Mouse (Mus musculus) kidney, embryonic 14.5 days (tissue): ENCODE measurements at regions not wholly inside any gene's neighbourhood (a gene's known extent, or its start where the extent isn't known, plus 50 kb on each side); places are given as distances from the start of the nearest gene placed in this dataset.

Experiments used
- ATAC-seq: fragments of 200-750 bp; cut with Nextera tagmentation; 2 replicates; pipeline ENCODE4 v1.8.0; 2017; ENCODE audit warnings: moderate number of reproducible peaks, mild to moderate bottlenecking, moderate TSS enrichment, moderate library complexity; ENCODE audit not compliant: low FRiP score, low TSS enrichment
- H3K27ac ChIP-seq: fragments of 300-500 bp; sonication (generic); 2 replicates; pipeline ENCODE4 v1.5.1; 2014; ENCODE audit warnings: low read depth, mild to moderate bottlenecking, low read length, moderate library complexity, mixed read lengths
- H3K27me3 ChIP-seq: fragments of 300-500 bp; sonication (generic); 2 replicates; pipeline ENCODE4 v1.6.1; 2014; ENCODE audit warnings: mild to moderate bottlenecking, low read length; ENCODE audit not compliant: control insufficient read depth, insufficient read depth
- H3K36me3 ChIP-seq: fragments of 300-500 bp; sonication (generic); 2 replicates; pipeline ENCODE4 v1.6.1; 2014; ENCODE audit warnings: low read length, mixed read lengths; ENCODE audit not compliant: control insufficient read depth, insufficient read depth
- H3K4me1 ChIP-seq: fragments of 300-500 bp; sonication (generic); 2 replicates; pipeline ENCODE4 v1.6.1; 2014; ENCODE audit warnings: low read length, mixed read lengths; ENCODE audit not compliant: control insufficient read depth, insufficient read depth
- H3K4me2 ChIP-seq: fragments of 300-500 bp; sonication (generic); replicated peaks from 2 replicates; pipeline ENCODE4 v1.6.1; 2014; ENCODE audit warnings: low read depth, mild to moderate bottlenecking, low read length
- H3K4me3 ChIP-seq: fragments of 300-500 bp; sonication (generic); 2 replicates; pipeline ENCODE4 v1.5.1; 2014; ENCODE audit warnings: mild to moderate bottlenecking, low read length
- H3K9ac ChIP-seq: fragments of 300-500 bp; sonication (generic); 2 replicates; pipeline ENCODE4 v1.6.1; 2014; ENCODE audit warnings: low read depth, mild to moderate bottlenecking, low read length, moderate library complexity
- H3K9me3 ChIP-seq: fragments of 300-500 bp; sonication (generic); 2 replicates; pipeline ENCODE4 v1.6.1; 2016; ENCODE audit warnings: low read length; ENCODE audit not compliant: control insufficient read depth
- WGBS: fragments of 180-500 bp; shearing (Covaris S2); extraction: QIAGEN DNeasy Blood & Tissue Kit; methylation state at CpG from one replicate; pipeline ENCODE4 v1.1.7; 2014; 5-methylcytosine and 5-hydroxymethylcytosine counted together

DNA sequence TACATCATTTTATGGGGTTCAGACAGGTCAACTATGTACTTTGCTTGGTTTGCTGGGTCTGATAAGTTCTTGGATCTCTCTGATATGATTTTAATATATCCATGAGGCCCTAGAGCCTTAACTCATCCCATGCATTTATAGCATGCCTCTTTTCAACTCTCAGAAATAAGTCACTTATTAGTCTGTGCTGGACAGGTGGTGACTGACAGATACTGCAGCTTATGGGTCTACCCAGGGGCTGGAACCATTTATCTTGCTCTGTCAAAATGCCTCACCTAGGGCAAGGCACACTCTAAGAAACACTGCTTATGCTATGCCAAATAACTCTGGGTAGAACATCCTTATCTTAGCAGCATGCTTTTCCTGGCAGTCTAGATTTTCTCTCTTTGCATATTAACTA lies 225.6 kb downstream of the Mbnl1 start:
- Histone ChIP-seq H3K4me1 (no peaks in the 10 kb centered on the region), H3K4me2 (no peak overlapping the region), H3K27me3 (no peaks in the 10 kb centered on the region), H3K27ac (no peak overlapping the region), H3K9ac (no peak overlapping the region), H3K36me3 (no peaks in the 10 kb centered on the region), H3K4me3 (no peak overlapping the region), H3K9me3 (no peaks in the 10 kb centered on the region)
- ATAC-seq = no peak

DNA sequence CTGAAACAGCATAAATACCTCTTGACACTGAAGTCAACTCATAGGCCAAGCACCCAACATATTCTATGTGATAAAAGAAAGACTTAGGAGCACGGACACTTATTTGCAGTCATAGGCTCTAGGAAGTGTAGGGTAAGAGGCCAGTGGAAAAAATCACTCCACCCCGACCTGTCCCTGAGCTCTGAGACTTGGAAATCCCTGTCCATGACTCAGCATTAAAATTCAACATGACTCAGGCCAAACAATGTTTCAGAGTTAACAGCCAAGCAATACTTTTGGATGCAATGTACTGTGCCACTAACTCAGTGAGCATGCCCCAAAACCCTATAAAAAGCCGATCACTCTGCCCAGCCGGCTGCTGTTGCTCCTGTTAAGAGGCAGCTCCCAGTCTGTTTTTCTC lies 234.5 kb downstream of the Mbnl1 start:
- no peak overlapping the region for H3K4me2 ChIP-seq
- no peaks in the 10 kb centered on the region for H3K27me3 ChIP-seq
- no peak overlapping the region for H3K9ac ChIP-seq
- ATAC-seq = no peak
- no peaks in the 10 kb centered on the region for H3K36me3 ChIP-seq
- no peak overlapping the region for H3K27ac ChIP-seq
- no peaks in the 10 kb centered on the region for H3K4me1 ChIP-seq
- H3K9me3 ChIP-seq = no peaks in the 10 kb centered on the region
- 79% methylated on average over 4 of the region's 4 CpGs for WGBS
- no peak overlapping the region for H3K4me3 ChIP-seq

DNA sequence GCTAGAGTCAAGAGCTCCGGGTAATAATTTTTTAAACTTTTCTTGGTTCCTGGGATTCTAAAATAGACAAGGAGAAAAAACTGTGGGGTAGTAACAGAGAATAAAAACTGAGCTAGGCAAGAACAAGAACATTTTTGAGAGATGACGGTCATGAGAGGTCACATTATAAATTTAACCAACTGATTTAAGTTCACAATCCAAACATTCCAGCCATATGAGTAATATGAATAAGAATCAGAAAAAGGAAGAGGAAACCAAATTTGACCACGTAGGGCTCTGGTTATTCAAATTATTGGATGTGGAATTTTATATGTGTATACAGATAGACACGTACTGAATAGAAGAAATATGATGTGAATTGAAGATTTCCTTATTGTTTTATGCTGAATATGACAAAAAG lies 240.3 kb downstream of the Mbnl1 start:
- WGBS = 82% methylated on average over 4 of the region's 4 CpGs
- no peak overlapping the region for H3K4me3 ChIP-seq
- H3K36me3 ChIP-seq = no peaks in the 10 kb centered on the region
- H3K4me1 ChIP-seq = no peaks in the 10 kb centered on the region
- no peak overlapping the region for H3K9ac ChIP-seq
- no peak overlapping the region for H3K4me2 ChIP-seq
- H3K27me3 ChIP-seq = no peaks in the 10 kb centered on the region
- ATAC-seq = no peak
- no peak overlapping the region for H3K27ac ChIP-seq
- no peaks in the 10 kb centered on the region for H3K9me3 ChIP-seq

DNA sequence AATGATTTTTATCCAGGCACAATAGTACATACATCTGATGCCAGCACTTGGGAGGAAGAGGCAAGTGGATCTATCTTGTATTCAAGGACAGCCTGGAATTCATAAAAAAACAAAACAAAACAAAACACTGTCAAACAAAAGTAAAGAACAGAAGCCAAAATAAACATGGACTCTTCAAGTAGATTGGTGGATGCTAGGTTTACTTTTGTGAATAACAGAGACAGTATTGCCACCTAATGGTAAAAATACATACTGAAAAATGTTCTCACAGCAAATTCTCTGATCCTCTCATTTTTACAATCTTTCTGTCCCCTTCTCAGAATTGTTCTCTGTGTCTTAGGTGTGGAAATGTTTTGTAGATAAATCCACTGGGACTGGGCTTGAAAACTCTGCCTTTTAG lies 247.7 kb downstream of the Mbnl1 start:
- Histone ChIP-seq H3K4me1 (no peaks in the 10 kb centered on the region), H3K4me2 (no peak overlapping the region), H3K27me3 (no peaks in the 10 kb centered on the region), H3K36me3 (no peaks in the 10 kb centered on the region), H3K27ac (no peak overlapping the region), H3K9me3 (no peaks in the 10 kb centered on the region), H3K9ac (no peak overlapping the region), H3K4me3 (no peak overlapping the region)
- no peak for ATAC-seq

DNA sequence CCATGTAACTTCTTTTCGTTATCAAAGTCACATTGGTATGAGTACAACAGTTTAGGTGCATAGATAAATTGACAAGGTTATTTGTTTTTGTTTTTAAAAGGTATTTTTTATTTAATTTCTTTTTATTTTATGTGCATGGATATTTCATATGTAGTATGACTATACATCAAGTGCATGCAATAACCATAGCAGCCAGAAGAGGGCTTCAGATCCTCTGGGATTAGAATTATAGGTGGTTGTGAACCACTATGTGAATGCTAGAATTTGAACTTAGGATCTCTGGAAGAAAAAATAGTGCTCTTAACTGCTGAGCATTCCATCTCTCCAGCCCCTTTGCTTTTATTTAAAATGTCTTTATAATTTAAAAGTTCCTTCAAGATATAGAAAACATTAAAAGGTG lies 258.7 kb downstream of the Mbnl1 start:
- 86% methylated on average over 1 of the region's 1 CpGs for WGBS

DNA sequence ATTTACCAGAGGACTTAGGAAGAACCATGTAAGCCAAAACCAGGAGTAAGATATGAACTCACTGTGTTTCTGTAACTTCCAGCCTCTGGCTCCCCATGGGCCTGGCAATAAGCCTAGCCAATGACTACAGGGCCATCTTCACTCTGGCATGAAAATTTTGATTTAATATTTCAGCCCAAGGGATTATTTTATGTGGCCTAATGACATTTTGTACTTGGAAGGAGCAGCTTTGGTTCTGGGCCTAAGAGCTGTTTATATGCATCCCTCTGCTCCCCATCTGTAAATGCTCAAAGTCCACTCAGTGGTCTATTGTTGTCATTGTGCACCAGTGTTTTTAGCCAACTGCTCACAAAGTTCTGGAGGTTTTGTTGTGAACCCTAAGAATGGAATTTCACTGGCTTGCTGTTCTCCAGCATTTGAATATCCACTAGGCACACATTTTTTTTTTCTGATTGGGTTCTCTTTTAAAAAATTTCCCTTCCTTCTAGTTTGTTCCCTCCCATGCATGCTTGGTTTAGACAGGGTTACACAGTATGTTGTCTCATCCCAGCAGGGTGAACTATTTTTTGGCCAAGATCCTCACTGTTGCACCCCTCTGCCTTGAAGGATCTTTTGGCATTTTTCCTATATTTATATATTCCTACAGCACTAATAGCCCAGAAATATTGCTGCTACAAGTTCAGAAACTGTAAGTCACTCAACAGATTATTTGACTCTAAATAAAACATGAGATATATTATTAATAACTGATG lies 261.9 kb upstream of the P2ry1 start:
- H3K36me3 ChIP-seq = no peaks in the 10 kb centered on the region
- H3K9ac ChIP-seq = no peak overlapping the region
- H3K4me2 ChIP-seq = no peak overlapping the region
- ATAC-seq = no peak
- no peak overlapping the region for H3K4me3 ChIP-seq
- no peaks in the 10 kb centered on the region for H3K9me3 ChIP-seq
- no peak overlapping the region for H3K27ac ChIP-seq
- H3K4me1 ChIP-seq = no peaks in the 10 kb centered on the region
- H3K27me3 ChIP-seq = no peaks in the 10 kb centered on the region

More for the DNA sequence above, 258.7 kb downstream of the Mbnl1 start:
- Histone ChIP-seq H3K9me3 (no peaks in the 10 kb centered on the region), H3K9ac (no peak overlapping the region), H3K4me2 (no peak overlapping the region), H3K36me3 (no peaks in the 10 kb centered on the region), H3K4me1 (no peaks in the 10 kb centered on the region), H3K27ac (no peak overlapping the region), H3K27me3 (no peaks in the 10 kb centered on the region), H3K4me3 (no peak overlapping the region)
- no peak for ATAC-seq

DNA sequence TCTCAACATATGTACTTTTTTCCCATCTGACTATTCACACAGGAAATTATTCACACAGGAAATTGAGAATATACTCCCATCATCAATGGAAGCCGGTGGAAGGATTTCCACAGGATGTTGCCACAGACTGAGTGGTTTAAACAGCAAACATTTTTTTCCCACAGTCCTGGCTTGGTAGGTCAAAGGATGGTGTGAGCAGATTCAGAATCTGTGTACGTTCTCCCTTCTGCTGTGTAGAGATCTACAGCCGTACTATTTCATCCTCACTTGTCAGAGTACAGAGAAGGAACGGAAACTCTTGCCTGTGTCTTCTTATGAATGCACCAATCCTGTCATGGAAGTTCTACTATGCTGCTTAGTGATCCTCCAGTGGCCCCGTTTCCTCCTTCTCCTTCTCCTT lies 261.2 kb upstream of the P2ry1 start:
- Histone ChIP-seq H3K4me2 (no peak overlapping the region), H3K9me3 (no peaks in the 10 kb centered on the region), H3K9ac (no peak overlapping the region), H3K27ac (no peak overlapping the region), H3K36me3 (no peaks in the 10 kb centered on the region), H3K4me1 (no peaks in the 10 kb centered on the region), H3K4me3 (no peak overlapping the region), H3K27me3 (no peaks in the 10 kb centered on the region)
- 77% methylated on average over 5 of the region's 5 CpGs for WGBS
- ATAC-seq = no peak

DNA sequence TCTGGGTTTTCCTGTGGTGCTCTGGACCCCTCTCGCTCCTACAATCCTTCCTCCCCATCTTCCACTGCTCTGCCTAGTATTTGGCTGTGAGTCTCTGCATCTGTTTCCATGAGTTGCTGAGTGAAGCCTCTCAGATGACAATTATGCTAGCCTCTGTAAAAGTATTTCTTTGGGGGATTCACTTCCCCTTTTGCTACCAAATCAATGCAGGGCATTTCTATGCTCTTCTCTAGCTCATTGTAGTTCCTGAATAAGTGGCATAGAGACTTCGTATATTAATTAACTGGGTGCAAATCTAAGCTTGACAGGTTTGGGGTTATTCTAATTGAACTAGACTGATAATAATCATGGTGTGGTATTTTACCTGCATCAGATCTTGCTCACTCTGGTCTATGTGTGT lies 260.4 kb upstream of the P2ry1 start:
- WGBS = 92% methylated on average over 2 of the region's 2 CpGs
- no peak for ATAC-seq
- no peak overlapping the region for H3K9ac ChIP-seq
- no peaks in the 10 kb centered on the region for H3K9me3 ChIP-seq
- no peaks in the 10 kb centered on the region for H3K27me3 ChIP-seq
- H3K4me2 ChIP-seq = no peak overlapping the region
- no peak overlapping the region for H3K4me3 ChIP-seq
- H3K36me3 ChIP-seq = no peaks in the 10 kb centered on the region
- no peaks in the 10 kb centered on the region for H3K4me1 ChIP-seq
- no peak overlapping the region for H3K27ac ChIP-seq

DNA sequence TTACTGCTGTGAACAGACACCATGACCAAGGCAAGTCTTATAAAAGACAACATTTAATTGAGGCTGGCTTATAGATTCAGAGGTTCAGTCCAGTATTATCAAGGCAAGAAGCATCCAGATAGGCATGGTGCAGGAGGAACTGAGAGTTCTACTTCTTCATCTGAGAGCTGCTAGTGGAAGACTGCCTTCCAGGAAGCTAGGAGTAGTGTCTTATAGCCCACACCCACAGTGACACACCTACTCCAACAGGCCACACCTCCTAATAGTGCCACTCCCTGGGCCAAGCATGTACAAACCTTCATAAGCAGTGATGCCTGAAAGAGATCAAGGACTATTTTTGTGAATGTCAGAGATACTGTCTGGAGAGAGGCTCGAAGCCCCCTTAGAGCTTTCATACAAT lies 257.5 kb upstream of the P2ry1 start:
- 83% methylated on average over 1 of the region's 1 CpGs for WGBS
- no peaks in the 10 kb centered on the region for H3K4me1 ChIP-seq
- no peak overlapping the region for H3K9ac ChIP-seq
- no peak overlapping the region for H3K27ac ChIP-seq
- no peaks in the 10 kb centered on the region for H3K9me3 ChIP-seq
- no peaks in the 10 kb centered on the region for H3K36me3 ChIP-seq
- ATAC-seq = no peak
- no peak overlapping the region for H3K4me2 ChIP-seq
- no peak overlapping the region for H3K4me3 ChIP-seq
- no peaks in the 10 kb centered on the region for H3K27me3 ChIP-seq
